Mouse (Mus musculus) C2C12 (cell line): ENCODE data around the gene Gpr88.

Experiments
- CEBPB ChIP-seq: IDR thresholded peaks from one replicate; pipeline ENCODE4 v1.6.1; 2011; ENCODE audit warnings: low read depth, mild to moderate bottlenecking, control low read depth, moderate library complexity
- CTCF ChIP-seq: IDR thresholded peaks from one replicate; pipeline ENCODE4 v1.5.1; 2011; ENCODE audit not compliant: control insufficient read depth, insufficient read depth, insufficient read length
- MAX ChIP-seq: IDR thresholded peaks from one replicate; pipeline ENCODE4 v1.6.1; 2011; ENCODE audit warnings: mild to moderate bottlenecking, control low read depth
- MYOG ChIP-seq: IDR thresholded peaks from one replicate; pipeline ENCODE4 v1.6.1; 2011; ENCODE audit not compliant: control insufficient read depth, insufficient read length; ENCODE audit errors: extremely low read depth
- USF1 ChIP-seq: IDR thresholded peaks from one replicate; pipeline ENCODE4 v1.6.1; 2011; ENCODE audit warnings: low read depth, mild to moderate bottlenecking, control low read depth, moderate library complexity

- TF ChIP-seq MYOG: no peak
- TF ChIP-seq CTCF: no peak
- no peak for TF ChIP-seq MAX
- no peak for TF ChIP-seq USF1
- no peak for TF ChIP-seq CEBPB
These were observed 48.7 kb downstream of the Gpr88 start for GRCm38 (mm10) chr3:116204643-116205042.
